ENCODE assay signal across 7 mouse cellular contexts in the genomic region with DNA sequence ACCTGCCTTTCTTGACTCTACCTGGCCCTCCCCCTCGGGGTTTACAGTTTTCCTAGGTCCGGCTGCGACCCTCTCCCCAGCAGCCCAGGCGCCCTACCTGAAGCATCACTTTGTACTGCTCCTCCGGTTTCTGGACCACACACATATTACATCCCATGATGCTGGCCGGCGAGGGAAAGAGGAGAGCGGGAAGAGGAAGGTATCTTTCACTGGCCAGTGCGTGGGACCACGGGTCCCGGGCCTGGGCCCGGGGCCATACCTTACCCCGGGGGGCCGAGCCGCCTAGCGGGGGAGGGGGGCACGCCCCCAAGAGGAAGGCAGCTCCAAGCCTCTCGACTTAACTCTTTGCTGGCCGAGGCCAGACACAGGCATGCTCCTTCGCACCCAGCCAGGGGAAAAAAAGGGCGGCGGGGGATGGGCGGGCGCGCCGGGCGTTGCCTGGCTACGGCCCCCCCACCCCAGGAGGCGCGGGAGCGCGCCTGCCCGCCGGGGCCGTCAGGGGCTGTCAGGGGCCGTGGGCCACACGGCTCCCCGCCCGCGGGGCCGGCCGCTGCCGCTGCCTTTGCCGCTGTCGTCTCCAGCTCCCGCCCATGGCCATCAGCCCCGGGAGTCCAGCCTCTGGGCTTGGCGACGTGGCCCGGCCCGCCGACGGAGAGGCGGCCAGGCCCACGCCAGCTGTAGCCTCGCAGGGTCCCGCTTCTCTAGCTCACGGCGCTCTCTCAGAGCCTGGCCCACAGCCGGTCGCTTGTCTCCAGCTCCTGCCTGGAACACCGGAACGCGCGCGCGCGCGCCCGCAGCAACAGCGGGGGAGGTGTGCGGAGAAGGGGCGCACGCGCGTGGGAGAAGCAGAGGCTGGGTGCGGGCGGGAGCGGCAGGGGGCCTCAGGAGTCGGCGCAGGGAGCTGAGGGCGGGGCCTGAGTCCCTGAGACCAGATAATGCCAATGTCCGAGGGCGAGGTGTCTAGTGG. TPM values are rescaled to one million over a fixed set of nuclear protein-coding genes. Genes with fewer than 3 reads are reported as not detected.
A peak's percentile ranks its signal among the peaks of the same experiment; 100 is the strongest.
DNase-seq lines count a peak whose midpoint lies in the region; ATAC-seq and TF ChIP-seq lines count a peak whose summit lies in the region.

Pdzd4 (minus strand) TSS at position 785 of the 967 bp plus-strand sequence.

- no peak for TF ChIP-seq CTCF in cortical plate, adult 2 months (IDR thresholded peaks at IDR 0.05; ENCODE audit: extremely low read depth, insufficient read depth, low read length)
- no peak for TF ChIP-seq CTCF in intestine, postnatal 0 days (IDR thresholded peaks at IDR 0.05; ENCODE audit: low read depth)

- no peaks in the 10 kb centered on the region for H3K36me3 ChIP-seq in intestine, postnatal 0 days (ENCODE audit: control insufficient read depth, insufficient read depth)
- no peaks in the 10 kb centered on the region for H3K36me3 ChIP-seq in limb, embryonic 10.5 days
- H3K36me3 ChIP-seq in midbrain, embryonic 15.5 days (replicated peaks), result no peaks in the 10 kb centered on the region
- no peaks in the 10 kb centered on the region for H3K36me3 ChIP-seq in stomach, embryonic 15.5 days

- ATAC-seq in intestine, postnatal 0 days, result no peak
- peak; percentile 89 for ATAC-seq in midbrain, embryonic 15.5 days (replicated peaks)
- ATAC-seq in stomach, embryonic 15.5 days (ENCODE audit: insufficient read depth, low FRiP score, low read depth), result peak; percentile 58

- intact Hi-C loops in gastrocnemius, postnatal 14 days (cut with DNase I; ENCODE audit: low total_unique reads), result no loop called here

- H3K4me2 ChIP-seq in intestine, postnatal 0 days (replicated peaks; ENCODE audit: low read depth), result peak within 1 kb of the TSS; percentile 75
- H3K4me2 ChIP-seq in midbrain, embryonic 15.5 days, result peak within 1 kb of the TSS; percentile 58
- peak within 1 kb of the TSS; percentile 70 for H3K4me2 ChIP-seq in stomach, embryonic 15.5 days

- H3K4me3 ChIP-seq in cortical plate, adult 2 months (ENCODE audit: insufficient read depth, low read length), result peak within 1 kb of the TSS; percentile 81
- peak within 1 kb of the TSS; percentile 50 for H3K4me3 ChIP-seq in intestine, postnatal 0 days (ENCODE audit: low read depth, low read length)
- H3K4me3 ChIP-seq in limb, embryonic 10.5 days, result peak within 1 kb of the TSS; percentile 66
- H3K4me3 ChIP-seq in midbrain, embryonic 15.5 days, result peak within 1 kb of the TSS; percentile 67
- peak within 1 kb of the TSS; percentile 56 for H3K4me3 ChIP-seq in stomach, embryonic 15.5 days (replicated peaks)

- peak within 1 kb of the TSS; percentile 41; the same call in 1 of the 2 replicates for H3K9ac ChIP-seq in intestine, postnatal 0 days (ENCODE audit: low read depth, low read length)
- H3K9ac ChIP-seq in midbrain, embryonic 15.5 days, result peak within 1 kb of the TSS; percentile 84
- peak within 1 kb of the TSS; percentile 37 for H3K9ac ChIP-seq in stomach, embryonic 15.5 days

- H3K4me1 ChIP-seq in cortical plate, adult 2 months (ENCODE audit: control insufficient read depth, insufficient read depth, low read length), result no peaks in the 10 kb centered on the region
- no peaks in the 10 kb centered on the region for H3K4me1 ChIP-seq in intestine, postnatal 0 days (replicated peaks; ENCODE audit: control insufficient read depth, insufficient read depth, low read length)
- peaks cover 7% of the 10 kb centered on the region for H3K4me1 ChIP-seq in limb, embryonic 10.5 days
- H3K4me1 ChIP-seq in midbrain, embryonic 15.5 days, result peaks cover 16% of the 10 kb centered on the region
- no peaks in the 10 kb centered on the region for H3K4me1 ChIP-seq in stomach, embryonic 15.5 days

- WGBS in intestine, postnatal 0 days, result 20% methylated on average over 72 of the region's 84 CpGs
- WGBS in limb, embryonic 10.5 days, result 9% methylated on average over 82 of the region's 84 CpGs
- 21% methylated on average over 78 of the region's 84 CpGs for WGBS in midbrain, embryonic 15.5 days
- 17% methylated on average over 75 of the region's 84 CpGs for WGBS in stomach, embryonic 15.5 days

- peak; percentile 66 for DNase-seq in adrenal gland, postnatal 10 days
- DNase-seq in gastrocnemius, postnatal 14 days, result peak; percentile 54
- peak; percentile 59 for DNase-seq in limb, embryonic 10.5 days (ENCODE audit: low spot score)

- H3K27ac ChIP-seq in cortical plate, adult 2 months (ENCODE audit: insufficient read depth, low read length), result peak within 1 kb of the TSS; percentile 98
- no peak within 1 kb of the TSS for H3K27ac ChIP-seq in intestine, postnatal 0 days (ENCODE audit: low read depth, low read length)
- peak within 1 kb of the TSS; percentile 82 for H3K27ac ChIP-seq in limb, embryonic 10.5 days
- peak within 1 kb of the TSS; percentile 96 for H3K27ac ChIP-seq in midbrain, embryonic 15.5 days
- peak within 1 kb of the TSS; percentile 48; the same call in 1 of the 2 replicates for H3K27ac ChIP-seq in stomach, embryonic 15.5 days

- H3K27me3 ChIP-seq in intestine, postnatal 0 days (replicated peaks; ENCODE audit: control insufficient read depth, insufficient read depth, low read length), result peaks cover 5% of the 10 kb centered on the region; the same call in 1 of the 2 replicates
- H3K27me3 ChIP-seq in limb, embryonic 10.5 days (ENCODE audit: low read depth, poor library complexity, severe bottlenecking), result peaks cover 58% of the 10 kb centered on the region
- no peaks in the 10 kb centered on the region for H3K27me3 ChIP-seq in midbrain, embryonic 15.5 days (replicated peaks)
- no peaks in the 10 kb centered on the region; the same call in 1 of the 2 replicates for H3K27me3 ChIP-seq in stomach, embryonic 15.5 days (replicated peaks)

- TF ChIP-seq POLR2A in cortical plate, adult 2 months (IDR thresholded peaks at IDR 0.05; ENCODE audit: extremely low read depth, insufficient read depth, low read length), result no peak

- H3K9me3 ChIP-seq in intestine, postnatal 0 days (ENCODE audit: control insufficient read depth), result no peaks in the 10 kb centered on the region
- no peaks in the 10 kb centered on the region for H3K9me3 ChIP-seq in limb, embryonic 10.5 days (replicated peaks)
- no peaks in the 10 kb centered on the region for H3K9me3 ChIP-seq in midbrain, embryonic 15.5 days
- no peaks in the 10 kb centered on the region for H3K9me3 ChIP-seq in stomach, embryonic 15.5 days

RNA-seq across cellular contexts. Expression of gene Pdzd4, which starts in this region (rescaled TPM):
- total RNA-seq in adrenal gland, postnatal 10 days (2021), result 1 to 10 TPM; 5.1 to 5.9 TPM
- 86.2 and 93.6 TPM in 2 replicates for polyA plus RNA-seq in cortical plate, adult 2 months (2012; rRNA removed)
- total RNA-seq in gastrocnemius, postnatal 14 days (2021), result 1 to 10 TPM; 1.7 to 2.2 TPM
- 0.12 and 0.22 TPM in 2 replicates for polyA plus RNA-seq in intestine, postnatal 0 days (2015; fragmentation: Nextera tagmentation; extraction: Ambion mirVana)
- 0.40 and 0.61 TPM in 2 replicates for polyA plus RNA-seq in limb, embryonic 10.5 days (2016; fragmentation: Nextera tagmentation; extraction: Ambion mirVana)
- polyA plus RNA-seq in midbrain, embryonic 15.5 days (2015; fragmentation: Nextera tagmentation; extraction: Ambion mirVana), result 5.6 and 5.9 TPM in 2 replicates
- 0.83 and 0.84 TPM in 2 replicates for polyA plus RNA-seq in stomach, embryonic 15.5 days (2015; fragmentation: Nextera tagmentation; extraction: Ambion mirVana)

Comparison
In these comparisons a context has a peak if more than half of its experiments do, and no peak if none do; other contexts are left out.
1. RNA of gene Pdzd4 (polyA plus RNA-seq): 86.2 to 93.6 TPM in cortical plate, adult 2 months; 5.6 to 5.9 TPM in midbrain, embryonic 15.5 days, 0.83 to 0.84 TPM in stomach, embryonic 15.5 days, 0.40 to 0.61 TPM in limb, embryonic 10.5 days and 0.12 to 0.22 TPM in intestine, postnatal 0 days; every median in the first group is over 10 times any median in the second.
2. Peak in DNase-seq, H3K4me3 ChIP-seq and H3K27ac ChIP-seq in limb, embryonic 10.5 days; RNA of the gene not detected or under 1 TPM.
3. Peak in ATAC-seq, H3K4me3 ChIP-seq, H3K27ac ChIP-seq, H3K9ac ChIP-seq and H3K4me2 ChIP-seq in stomach, embryonic 15.5 days; RNA of the gene not detected or under 1 TPM.
4. Peak in every context shown above with its lines, with median percentiles within 50 percentile points of each other: DNase-seq, H3K4me3 ChIP-seq, H3K4me2 ChIP-seq and H3K9ac ChIP-seq.